Comparison of ENCODE assay signal across 16 mouse cellular contexts in genomic region chr6:6695742-6696430, GRCm38 (mm10).
DNase-seq lines count a peak whose midpoint lies in the region; ATAC-seq lines count a peak whose summit lies in the region.
"Had no signal": no experiment of that assay in that cellular context is flagged by ENCODE, and none has a peak within 500 bp of the region (broad histone marks: within the 10 kb centered on the region; RNA-seq: fewer than 3 reads in every experiment).

No protein-coding gene starts in this region.

- no peak overlapping the region for H3K4me3 ChIP-seq in hindbrain, embryonic 11.5 days (ENCODE audit: low read depth, low read length)
- H3K4me3 ChIP-seq in hindbrain, embryonic 10.5 days: no peak overlapping the region
- H3K4me3 ChIP-seq in forebrain, embryonic 12.5 days (replicated peaks): no peak overlapping the region
- H3K4me3 ChIP-seq in hindbrain, embryonic 13.5 days: no peak overlapping the region
- H3K4me3 ChIP-seq in midbrain, embryonic 15.5 days: no peak overlapping the region
- H3K4me3 ChIP-seq: kidney, embryonic 15.5 days had no signal

- no peaks in the 10 kb centered on the region for H3K27me3 ChIP-seq in hindbrain, embryonic 11.5 days (ENCODE audit: control insufficient read depth, insufficient read depth, low read length)
- no peaks in the 10 kb centered on the region for H3K27me3 ChIP-seq in hindbrain, embryonic 10.5 days (ENCODE audit: insufficient read depth, poor library complexity, severe bottlenecking)
- no peaks in the 10 kb centered on the region for H3K27me3 ChIP-seq in forebrain, embryonic 12.5 days
- no peaks in the 10 kb centered on the region for H3K27me3 ChIP-seq in hindbrain, embryonic 13.5 days
- no peaks in the 10 kb centered on the region for H3K27me3 ChIP-seq in midbrain, embryonic 15.5 days (replicated peaks)
- H3K27me3 ChIP-seq: kidney, embryonic 15.5 days had no signal

- ATAC-seq in hindbrain, embryonic 11.5 days (ENCODE audit: low FRiP score): peak; percentile 90
- peak; percentile 73 for ATAC-seq in forebrain, embryonic 12.5 days (ENCODE audit: low FRiP score)
- ATAC-seq in hindbrain, embryonic 13.5 days (ENCODE audit: low FRiP score): peak; percentile 80
- ATAC-seq in midbrain, embryonic 15.5 days (replicated peaks): peak; percentile 88

- H3K4me2 ChIP-seq in hindbrain, embryonic 11.5 days (replicated peaks; ENCODE audit: low read depth, low read length): no peak overlapping the region
- no peak overlapping the region for H3K4me2 ChIP-seq in forebrain, embryonic 12.5 days
- H3K4me2 ChIP-seq in hindbrain, embryonic 13.5 days: no peak overlapping the region
- H3K4me2 ChIP-seq in midbrain, embryonic 15.5 days: no peak overlapping the region
- H3K4me2 ChIP-seq: kidney, embryonic 15.5 days had no signal

- no peaks in the 10 kb centered on the region for H3K36me3 ChIP-seq in hindbrain, embryonic 11.5 days (ENCODE audit: control insufficient read depth, insufficient read depth, low read length)
- H3K36me3 ChIP-seq in hindbrain, embryonic 10.5 days: no peaks in the 10 kb centered on the region
- no peaks in the 10 kb centered on the region for H3K36me3 ChIP-seq in forebrain, embryonic 12.5 days (replicated peaks)
- H3K36me3 ChIP-seq in hindbrain, embryonic 13.5 days: no peaks in the 10 kb centered on the region
- no peaks in the 10 kb centered on the region for H3K36me3 ChIP-seq in midbrain, embryonic 15.5 days (replicated peaks)
- H3K36me3 ChIP-seq: kidney, embryonic 15.5 days had no signal

- peak; percentile 19 for DNase-seq in hindbrain, embryonic 11.5 days (ENCODE audit: low spot score)
- DNase-seq in hindbrain, embryonic 10.5 days (ENCODE audit: low spot score): no peak
- no peak for DNase-seq in kidney, adult 11 months
- no peak for DNase-seq in gastrocnemius, postnatal 14 days
- DNase-seq in spleen, adult 18-20 months: no peak
- DNase-seq: adrenal gland, adult 8-10 months; cerebellum, adult 18-20 months; gastrocnemius, postnatal 36 days; heart, postnatal 10 days; liver; lung, adult 18-20 months; thymus, postnatal 4 days had no signal

- intact Hi-C loops in gastrocnemius, postnatal 14 days (cut with DNase I; ENCODE audit: low total_unique reads): no loop called here

- H3K27ac ChIP-seq in hindbrain, embryonic 11.5 days (ENCODE audit: low read depth, low read length): no peak overlapping the region
- H3K27ac ChIP-seq in hindbrain, embryonic 10.5 days: no peak overlapping the region
- no peak overlapping the region for H3K27ac ChIP-seq in forebrain, embryonic 12.5 days
- no peak overlapping the region for H3K27ac ChIP-seq in hindbrain, embryonic 13.5 days
- no peak overlapping the region for H3K27ac ChIP-seq in midbrain, embryonic 15.5 days
- H3K27ac ChIP-seq: kidney, embryonic 15.5 days had no signal

- H3K9me3 ChIP-seq in hindbrain, embryonic 11.5 days (ENCODE audit: control insufficient read depth, low read length): no peaks in the 10 kb centered on the region
- no peaks in the 10 kb centered on the region for H3K9me3 ChIP-seq in hindbrain, embryonic 10.5 days
- H3K9me3 ChIP-seq in forebrain, embryonic 12.5 days: no peaks in the 10 kb centered on the region
- no peaks in the 10 kb centered on the region for H3K9me3 ChIP-seq in hindbrain, embryonic 13.5 days
- H3K9me3 ChIP-seq in midbrain, embryonic 15.5 days: no peaks in the 10 kb centered on the region
- H3K9me3 ChIP-seq: kidney, embryonic 15.5 days had no signal

- no peak overlapping the region for H3K9ac ChIP-seq in hindbrain, embryonic 11.5 days (ENCODE audit: low read depth, low read length)
- no peak overlapping the region for H3K9ac ChIP-seq in forebrain, embryonic 12.5 days
- H3K9ac ChIP-seq in hindbrain, embryonic 13.5 days: no peak overlapping the region
- no peak overlapping the region for H3K9ac ChIP-seq in midbrain, embryonic 15.5 days
- H3K9ac ChIP-seq: kidney, embryonic 15.5 days had no signal

- WGBS in hindbrain, embryonic 11.5 days: 66% methylated on average over 11 of the region's 11 CpGs
- WGBS in hindbrain, embryonic 10.5 days: 73% methylated on average over 11 of the region's 11 CpGs
- 60% methylated on average over 11 of the region's 11 CpGs for WGBS in forebrain, embryonic 12.5 days
- 49% methylated on average over 11 of the region's 11 CpGs for WGBS in hindbrain, embryonic 13.5 days
- WGBS in midbrain, embryonic 15.5 days: 42% methylated on average over 11 of the region's 11 CpGs

- H3K4me1 ChIP-seq in hindbrain, embryonic 11.5 days (replicated peaks; ENCODE audit: control insufficient read depth, insufficient read depth, low read length): no peaks in the 10 kb centered on the region
- H3K4me1 ChIP-seq in hindbrain, embryonic 10.5 days (replicated peaks): 0 out of 2 replicates have a peak, but pooled peaks cover 3% of the 10 kb centered on the region
- H3K4me1 ChIP-seq in forebrain, embryonic 12.5 days: peaks cover 5% of the 10 kb centered on the region; the same call in 1 of the 2 replicates
- H3K4me1 ChIP-seq in hindbrain, embryonic 13.5 days (replicated peaks): peaks cover 5% of the 10 kb centered on the region; the same call in 1 of the 2 replicates
- 0 out of 2 replicates have a peak, but pooled peaks cover 4% of the 10 kb centered on the region for H3K4me1 ChIP-seq in midbrain, embryonic 15.5 days
- H3K4me1 ChIP-seq: kidney, embryonic 15.5 days had no signal
